Mouse (Mus musculus) cerebellum, adult 2 months (tissue): ENCODE measurements at regions not wholly inside any gene's neighbourhood (a gene's known extent, or its start where the extent isn't known, plus 50 kb on each side); places are given as distances from the start of the nearest gene placed in this dataset.

Experiments
- DNase-seq, 2 experiments: peaks; one replicate each; pipeline ENCODE4 v3.0.0; 2021
- H3K27ac ChIP-seq: fragments of 200-500 bp; 2 replicates; pipeline ENCODE4 v1.5.1; 2012; ENCODE audit warnings: low read length, control low read depth, inconsistent platforms; ENCODE audit not compliant: insufficient read depth
- H3K27me3 ChIP-seq: fragments of 200-500 bp; 2 replicates; pipeline ENCODE4 v1.6.1; 2012; ENCODE audit warnings: inconsistent platforms, mild to moderate bottlenecking, low read length, moderate library complexity; ENCODE audit not compliant: control insufficient read depth, insufficient read depth
- H3K4me1 ChIP-seq: fragments of 200-500 bp; 2 replicates; pipeline ENCODE4 v1.6.1; 2011; ENCODE audit warnings: low read length; ENCODE audit not compliant: control insufficient read depth, insufficient read depth
- H3K4me3 ChIP-seq: fragments of 200-500 bp; replicated peaks from 2 replicates; pipeline ENCODE3; 2011; ENCODE audit warnings: mild to moderate bottlenecking, low read depth, low read length, control low read depth; ENCODE audit not compliant: insufficient read depth
- CTCF ChIP-seq: fragments of 200-500 bp; IDR thresholded peaks from 2 replicates; pipeline ENCODE4 v1.5.1; 2011; ENCODE audit warnings: low read depth, mild to moderate bottlenecking, control low read depth, low read length, moderate library complexity, borderline replicate concordance; ENCODE audit not compliant: insufficient read depth
- POLR2A ChIP-seq: fragments of 200-500 bp; IDR thresholded peaks from 2 replicates; pipeline ENCODE4 v1.6.1; 2011; ENCODE audit warnings: low read length, control low read depth, borderline replicate concordance; ENCODE audit not compliant: insufficient read depth
- WGBS: fragments of 180-500 bp; shearing (Covaris S2); methylation state at CpG from one replicate; pipeline ENCODE4 v1.1.7; 2018; 5-methylcytosine and 5-hydroxymethylcytosine counted together

- no peak overlapping the region for H3K4me3 ChIP-seq
- no peaks in the 10 kb centered on the region for H3K4me1 ChIP-seq
- WGBS, result 43% methylated on average over 7 of the region's 7 CpGs
- no peak overlapping the region for H3K27ac ChIP-seq
- TF ChIP-seq CTCF (peak; percentile 71), POLR2A (no peak)
- H3K27me3 ChIP-seq, result no peaks in the 10 kb centered on the region
- peak; percentile 34 to 39 for DNase-seq
Observed at GRCm38 (mm10) chr5:18916688-18917285, 310.0 kb upstream of the Magi2 start.

GRCm38 (mm10) chr5:18953875-18954474 lies 272.9 kb upstream of the Magi2 start:
- Histone ChIP-seq H3K4me1 (no peaks in the 10 kb centered on the region), H3K4me3 (no peak overlapping the region), H3K27me3 (no peaks in the 10 kb centered on the region), H3K27ac (no peak overlapping the region)
- TF ChIP-seq CTCF, result no peak
- no peak for TF ChIP-seq POLR2A
- WGBS, result 79% methylated on average over 4 of the region's 4 CpGs
- DNase-seq, result no peak
